Mouse (Mus musculus): ENCODE measurements around the gene Ttc22.
A peak's percentile ranks its signal among the peaks of the same experiment; 100 is the strongest.

The Ttc22 gene

GRCm38 (mm10) chr4:106617056-106617455, 5.2 kb upstream of the Ttc22 start, which contains the start of gene Lexm:
TSS of gene Lexm (minus strand) at chr4:106617241.
- no peak for DNase-seq (ENCODE audit: low spot score)

GRCm38 (mm10) chr4:106618898-106619297, 3.3 kb upstream of the Ttc22 start:
- no peak for DNase-seq (ENCODE audit: low spot score)

DNA sequence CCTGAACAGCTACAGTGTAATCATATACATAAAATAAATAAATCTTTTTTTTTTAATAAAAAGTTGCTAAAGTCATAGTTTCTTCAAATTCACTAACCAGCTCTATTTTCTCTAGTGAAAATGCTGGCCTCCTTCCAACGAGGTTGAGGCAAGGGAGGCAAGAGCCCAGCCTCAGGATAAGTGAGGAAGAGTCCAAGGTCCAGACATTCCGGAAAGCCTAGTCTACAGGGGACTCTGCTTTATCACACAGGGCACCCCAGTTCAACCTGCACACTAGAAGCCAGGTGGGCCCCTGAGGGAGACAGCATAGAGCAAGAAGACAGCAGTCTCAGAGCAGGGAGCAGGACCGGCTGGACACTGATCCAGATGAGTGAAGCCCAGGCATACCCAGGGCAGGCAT, 804 bp upstream of the Ttc22 start:
- DNase-seq (ENCODE audit: low spot score) = no peak

- DNase-seq (ENCODE audit: low spot score) = no peak
Observed at GRCm38 (mm10) chr4:106622712-106623111, 480 bp downstream of the Ttc22 start.

- no peak for DNase-seq (ENCODE audit: low spot score)
Observed at GRCm38 (mm10) chr4:106624271-106624670, 2.0 kb downstream of the Ttc22 start.

GRCm38 (mm10) chr4:106627809-106628208, 5.6 kb downstream of the Ttc22 start:
- DNase-seq (ENCODE audit: low spot score) = no peak

GRCm38 (mm10) chr4:106628650-106629360, 6.6 kb downstream of the Ttc22 start:
- DNase-seq (ENCODE audit: low spot score) = no peak

GRCm38 (mm10) chr4:106629374-106629773, 7.1 kb downstream of the Ttc22 start:
- DNase-seq (ENCODE audit: low spot score) = no peak

DNA sequence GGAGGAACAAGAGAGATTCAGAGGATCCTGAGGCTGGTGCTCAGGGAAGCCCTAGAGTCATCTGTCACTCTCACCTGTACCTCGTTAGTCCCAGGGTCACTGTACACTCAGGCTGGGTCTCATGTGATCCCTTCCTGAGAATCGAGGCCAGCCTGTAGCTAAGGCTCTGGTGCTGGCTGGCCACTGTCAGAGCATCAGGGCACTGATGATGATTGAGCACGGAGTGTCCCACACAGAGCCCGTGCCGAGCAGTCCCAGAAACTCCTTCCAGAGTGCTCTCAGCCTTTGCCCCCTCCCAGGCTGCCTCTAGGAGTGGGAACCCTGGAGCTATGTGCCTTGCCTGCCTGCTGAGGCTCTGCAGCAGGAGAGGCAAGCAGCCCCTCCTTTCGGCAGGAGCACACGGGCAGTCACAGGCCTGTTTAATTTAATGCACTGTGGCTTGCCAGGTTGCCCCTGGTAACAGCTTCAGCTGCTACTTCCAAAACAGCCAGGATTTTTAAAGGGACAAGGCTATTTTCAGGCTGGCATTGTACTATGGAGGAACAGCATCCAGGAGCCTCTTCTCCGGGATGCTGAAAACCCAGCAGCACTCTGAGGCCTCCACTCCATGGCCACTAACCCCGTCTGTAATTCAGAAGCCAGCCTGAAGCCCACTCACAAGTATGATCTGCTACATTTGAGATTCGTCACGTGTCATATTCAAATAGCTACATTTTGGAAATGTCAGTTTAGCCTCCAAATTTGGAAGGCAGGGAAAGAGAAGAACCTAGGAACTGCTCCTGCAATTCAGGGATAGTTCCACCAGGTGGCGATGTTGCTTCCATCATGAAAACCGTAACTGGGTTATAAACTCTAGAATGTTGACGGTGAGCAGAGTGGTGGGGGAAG, 8.3 kb downstream of the Ttc22 start:
- DNase-seq (ENCODE audit: low spot score) = peak; percentile 42

- DNase-seq (ENCODE audit: low spot score) = no peak
Observed at GRCm38 (mm10) chr4:106632313-106632712, 10.1 kb downstream of the Ttc22 start.

- no peak for DNase-seq (ENCODE audit: low spot score)
Observed at GRCm38 (mm10) chr4:106633281-106634085, 11.3 kb downstream of the Ttc22 start.

- no peak for DNase-seq (ENCODE audit: low spot score)
Observed at GRCm38 (mm10) chr4:106634086-106634479, 11.9 kb downstream of the Ttc22 start.

GRCm38 (mm10) chr4:106643483-106644217, 21.4 kb downstream of the Ttc22 start:
- no peak for DNase-seq (ENCODE audit: low spot score)

DNA sequence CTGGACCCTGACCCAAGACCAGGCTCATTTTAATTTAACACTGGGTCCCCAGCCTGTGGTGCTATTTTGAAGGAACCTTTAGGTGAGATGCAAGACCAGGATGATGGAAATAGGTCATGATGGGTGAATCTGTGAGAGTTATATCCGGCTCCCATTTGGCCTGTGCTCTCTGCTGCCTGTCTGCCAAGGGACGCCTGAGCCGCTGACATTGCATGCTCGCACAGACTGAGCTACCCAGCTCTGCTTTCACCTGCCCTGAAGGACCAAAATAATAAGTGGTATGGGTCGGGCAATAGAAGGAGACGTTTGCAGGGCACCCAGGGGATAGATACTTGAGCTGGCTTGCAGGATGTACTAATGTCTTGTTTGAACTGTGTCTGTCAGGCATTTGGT, 22.0 kb downstream of the Ttc22 start:
- DNase-seq (ENCODE audit: low spot score) = no peak

DNA sequence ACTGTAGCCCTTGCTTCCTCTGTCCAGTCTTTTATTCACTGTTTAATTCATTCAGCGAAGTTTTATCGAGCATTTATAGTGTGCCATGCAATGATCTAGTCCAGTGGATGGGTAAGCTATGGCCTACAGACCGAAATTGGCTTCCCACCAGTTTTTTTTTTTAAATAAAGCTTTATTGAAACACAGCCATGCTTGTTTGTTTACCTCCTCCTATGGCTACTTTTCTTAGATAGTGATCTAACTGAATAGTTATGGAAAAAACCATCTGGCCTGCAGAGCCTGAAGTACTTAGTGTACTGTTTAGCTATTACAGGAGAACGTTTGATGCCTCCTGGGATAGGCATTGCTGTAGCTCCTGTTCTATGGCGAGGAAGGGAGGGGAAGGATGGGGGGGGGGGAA, 23.6 kb downstream of the Ttc22 start:
- no peak for DNase-seq (ENCODE audit: low spot score)

GRCm38 (mm10) chr4:106647137-106647536, 24.9 kb downstream of the Ttc22 start:
- no peak for DNase-seq (ENCODE audit: low spot score)

- peak; percentile 96 for DNase-seq (ENCODE audit: low spot score)
Observed at GRCm38 (mm10) chr4:106650833-106651527, 28.7 kb downstream of the Ttc22 start, which contains the start of gene Pars2. TSS of gene Pars2 (plus strand) at chr4:106651069.

GRCm38 (mm10) chr4:106652546-106652945, 30.3 kb downstream of the Ttc22 start:
- no peak for DNase-seq (ENCODE audit: low spot score)

GRCm38 (mm10) chr4:106653051-106653450, 30.8 kb downstream of the Ttc22 start:
- no peak for DNase-seq (ENCODE audit: low spot score)

GRCm38 (mm10) chr4:106655681-106656080, 33.4 kb downstream of the Ttc22 start:
- no peak for DNase-seq (ENCODE audit: low spot score)

- DNase-seq (ENCODE audit: low spot score) = no peak
Observed at GRCm38 (mm10) chr4:106663956-106664470, 41.8 kb downstream of the Ttc22 start.

All from urinary bladder, postnatal 25 days (tissue).